Mouse (Mus musculus) liver, embryonic 14.5 days (tissue): Measurements from ENCODE around the gene Dlg2. TPM values are rescaled to one million over a fixed set of nuclear protein-coding genes. Genes with fewer than 3 reads are reported as not detected.

Source experiments
- ATAC-seq: fragments of 200-750 bp; cut with Nextera tagmentation; 2 replicates; pipeline ENCODE4 v1.8.0; 2017; ENCODE audit warnings: moderate number of reproducible peaks, mild to moderate bottlenecking, moderate library complexity; ENCODE audit not compliant: insufficient read depth
- DNase-seq, 3 experiments: peaks; one replicate each; pipeline ENCODE4 v3.0.0-alpha.2; 2012 to 2013; ENCODE audit warnings: low read depth in 3 of 3, low spot score in 3 of 3
- H3K27ac ChIP-seq: fragments of 300-500 bp; sonication (generic); 2 replicates; pipeline ENCODE4 v1.5.1; 2014; ENCODE audit warnings: moderate library complexity, mild to moderate bottlenecking, control low read depth, inconsistent platforms
- H3K27me3 ChIP-seq: fragments of 300-500 bp; sonication (generic); 2 replicates; pipeline ENCODE4 v1.6.1; 2014; ENCODE audit warnings: mild to moderate bottlenecking, low read length, moderate library complexity; ENCODE audit not compliant: control insufficient read depth, insufficient read depth
- H3K36me3 ChIP-seq: fragments of 300-500 bp; sonication (generic); replicated peaks from 2 replicates; pipeline ENCODE4 v1.6.1; 2014; ENCODE audit warnings: low read depth; ENCODE audit not compliant: control insufficient read depth, insufficient read depth
- H3K4me1 ChIP-seq, 2 experiments: fragments of 200-500 bp in 1 of 2; fragments of 300-500 bp in 1 of 2; sonication (generic) in 1 of 2; replicated peaks; 2 replicates each; pipeline ENCODE4 v1.6.1; 2012 to 2014; ENCODE audit warnings: antibody characterized with exemption in 1 of 2, inconsistent platforms in 1 of 2, low read length in 1 of 2; ENCODE audit not compliant: control insufficient read depth in 2 of 2, insufficient read depth in 2 of 2
- H3K4me2 ChIP-seq: fragments of 300-500 bp; sonication (generic); 2 replicates; pipeline ENCODE4 v1.6.1; 2014; ENCODE audit warnings: low read depth, mild to moderate bottlenecking, control low read depth, moderate library complexity
- H3K4me3 ChIP-seq, 2 experiments: fragments of 200-500 bp in 1 of 2; fragments of 300-500 bp in 1 of 2; sonication (generic) in 1 of 2; 2 replicates each; pipeline ENCODE4 v1.5.1; 2012 to 2014; ENCODE audit warnings: low read depth in 2 of 2, low read length in 2 of 2, mild to moderate bottlenecking in 2 of 2, control low read depth in 1 of 2, inconsistent platforms in 1 of 2, moderate library complexity in 1 of 2; ENCODE audit not compliant: insufficient read depth in 1 of 2
- H3K9ac ChIP-seq: fragments of 300-500 bp; sonication (generic); replicated peaks from 2 replicates; pipeline ENCODE4 v1.6.1; 2014; ENCODE audit warnings: mild to moderate bottlenecking, control low read depth, moderate library complexity
- H3K9me3 ChIP-seq: fragments of 300-500 bp; sonication (generic); 2 replicates; pipeline ENCODE4 v1.6.1; 2016; ENCODE audit warnings: low read length, mixed read lengths; ENCODE audit not compliant: control insufficient read depth
- CTCF ChIP-seq: IDR thresholded peaks from 2 replicates; pipeline ENCODE4 v1.5.1; 2016; ENCODE audit warnings: antibody characterized with exemption, low read depth, control low read depth
- EP300 ChIP-seq: IDR thresholded peaks from 2 replicates; pipeline ENCODE4 v1.6.1; 2016; ENCODE audit warnings: antibody characterized with exemption, low read depth
- WGBS: fragments of 180-500 bp; shearing (Covaris S2); extraction: QIAGEN DNeasy Blood & Tissue Kit; methylation state at CpG from one replicate; pipeline ENCODE4 v1.1.7; 2014; ENCODE audit not compliant: insufficient replicate concordance; 5-methylcytosine and 5-hydroxymethylcytosine counted together
- polyA plus RNA-seq, 2 experiments: library from polyadenylated mRNA; depleted of rRNA in 1 of 2; stranded (reverse) in 1 of 2; unstranded in 1 of 2; fragments of >200 nt; fragmentation: Nextera tagmentation in 1 of 2; extraction: Ambion mirVana in 1 of 2; gene quantifications; 2 replicates each; pipeline versions ENCODE4 v1.2.1 to v1.2.3; 2012 to 2014

Dlg2 gene
- polyA plus RNA-seq, 2 experiments: 0.33 to 0.44 TPM

GRCm38 (mm10) chr7:92147499-92147898 lies 1671.0 kb downstream of the Dlg2 start:
- Histone ChIP-seq H3K4me1 (no peaks in the 10 kb centered on the region), H3K36me3 (no peaks in the 10 kb centered on the region), H3K4me3 (no peak overlapping the region), H3K9me3 (no peaks in the 10 kb centered on the region), H3K4me2 (no peak overlapping the region), H3K27ac (no peak overlapping the region), H3K27me3 (no peaks in the 10 kb centered on the region), H3K9ac (no peak overlapping the region)
- ATAC-seq: no peak
- TF ChIP-seq EP300 (no peak), CTCF (no peak)
- DNase-seq: no peak
- WGBS: 71% methylated on average over 1 of the region's 1 CpGs

GRCm38 (mm10) chr7:92150768-92151167 lies 1674.3 kb downstream of the Dlg2 start:
- no peak for ATAC-seq
- Histone ChIP-seq H3K27ac (no peak overlapping the region), H3K4me1 (no peaks in the 10 kb centered on the region), H3K36me3 (no peaks in the 10 kb centered on the region), H3K9ac (no peak overlapping the region), H3K27me3 (no peaks in the 10 kb centered on the region), H3K9me3 (no peaks in the 10 kb centered on the region), H3K4me3 (no peak overlapping the region), H3K4me2 (no peak overlapping the region)
- WGBS: 37% methylated on average over 3 of the region's 3 CpGs
- DNase-seq: no peak
- TF ChIP-seq EP300: no peak
- no peak for TF ChIP-seq CTCF

- DNase-seq (no peak), ATAC-seq (no peak)
- Histone ChIP-seq H3K4me2 (no peak overlapping the region), H3K27me3 (no peaks in the 10 kb centered on the region), H3K4me3 (no peak overlapping the region), H3K36me3 (no peaks in the 10 kb centered on the region), H3K4me1 (no peaks in the 10 kb centered on the region), H3K9ac (no peak overlapping the region), H3K27ac (no peak overlapping the region), H3K9me3 (no peaks in the 10 kb centered on the region)
- TF ChIP-seq CTCF: no peak
- TF ChIP-seq EP300: no peak
Measured at GRCm38 (mm10) chr7:92154603-92155002, 1678.1 kb downstream of the Dlg2 start.

GRCm38 (mm10) chr7:92163150-92163549 lies 1686.7 kb downstream of the Dlg2 start:
- no peak overlapping the region for H3K4me3 ChIP-seq
- no peak overlapping the region for H3K9ac ChIP-seq
- no peaks in the 10 kb centered on the region for H3K36me3 ChIP-seq
- no peak overlapping the region for H3K4me2 ChIP-seq
- H3K4me1 ChIP-seq: no peaks in the 10 kb centered on the region
- TF ChIP-seq EP300 (no peak), CTCF (no peak)
- DNase-seq (no peak), ATAC-seq (no peak)
- H3K27ac ChIP-seq: no peak overlapping the region
- H3K9me3 ChIP-seq: no peaks in the 10 kb centered on the region
- 59% methylated on average over 2 of the region's 2 CpGs for WGBS
- H3K27me3 ChIP-seq: no peaks in the 10 kb centered on the region

- Histone ChIP-seq H3K4me1 (no peaks in the 10 kb centered on the region), H3K27ac (no peak overlapping the region), H3K27me3 (no peaks in the 10 kb centered on the region), H3K36me3 (no peaks in the 10 kb centered on the region), H3K4me3 (no peak overlapping the region), H3K9ac (no peak overlapping the region), H3K9me3 (no peaks in the 10 kb centered on the region), H3K4me2 (no peak overlapping the region)
- TF ChIP-seq EP300: no peak
- TF ChIP-seq CTCF: no peak
- ATAC-seq (no peak), DNase-seq (no peak)
- WGBS: 38% methylated on average over 2 of the region's 2 CpGs
Measured at GRCm38 (mm10) chr7:92164316-92164715, 1687.8 kb downstream of the Dlg2 start.
